Mouse (Mus musculus) small intestine, adult 2 months (tissue): ENCODE data around the gene Tnfrsf23.

Experiments
- CTCF ChIP-seq: fragments of 200-500 bp; IDR thresholded peaks from 2 replicates; pipeline ENCODE4 v1.5.1; 2012; ENCODE audit warnings: low read depth, mild to moderate bottlenecking, control low read depth, inconsistent platforms, low read length, moderate library complexity, mixed read lengths; ENCODE audit not compliant: insufficient replicate concordance, insufficient read length; ENCODE audit errors: extremely low read depth
- POLR2A ChIP-seq: fragments of 200-500 bp; IDR thresholded peaks from 2 replicates; pipeline ENCODE4 v1.6.1; 2012; ENCODE audit warnings: low read depth, mild to moderate bottlenecking, control low read depth, inconsistent platforms, low read length, moderate library complexity

DNA sequence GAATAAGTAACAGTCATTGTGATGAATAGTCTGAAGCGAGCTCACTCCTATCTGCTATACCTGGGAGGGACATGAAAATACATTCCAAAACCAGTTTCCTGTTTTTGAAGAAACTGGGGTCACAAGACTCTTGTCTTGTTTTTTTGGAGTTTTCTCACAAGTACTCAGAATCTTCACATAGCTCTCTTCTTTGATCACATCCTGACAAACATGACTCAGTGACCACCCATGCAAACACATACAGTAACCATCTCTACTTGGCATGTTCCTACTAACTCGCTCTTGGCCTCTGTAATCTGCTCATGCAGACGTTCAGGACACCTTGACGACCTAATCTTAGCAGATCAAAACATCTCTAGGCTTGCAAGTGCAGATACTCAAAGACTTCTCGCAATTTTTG is 60.5 kb downstream of the Tnfrsf23 start:
- TF ChIP-seq CTCF (no peak), POLR2A (no peak)
